Mouse (Mus musculus): ENCODE data around the gene Nrxn2.

- TF ChIP-seq CTCF (IDR thresholded peaks at IDR 0.05; ENCODE audit: low read depth, low read length) (no peak), POLR2A (IDR thresholded peaks at IDR 0.05; ENCODE audit: insufficient read depth, low read length) (no peak)
Measured at GRCm38 (mm10) chr19:6421211-6421590, 2.7 kb downstream of the Nrxn2 start.

Data from ES-Bruce4 (cell line).